Mouse (Mus musculus): ENCODE results near the gene Dpp6.

DNA sequence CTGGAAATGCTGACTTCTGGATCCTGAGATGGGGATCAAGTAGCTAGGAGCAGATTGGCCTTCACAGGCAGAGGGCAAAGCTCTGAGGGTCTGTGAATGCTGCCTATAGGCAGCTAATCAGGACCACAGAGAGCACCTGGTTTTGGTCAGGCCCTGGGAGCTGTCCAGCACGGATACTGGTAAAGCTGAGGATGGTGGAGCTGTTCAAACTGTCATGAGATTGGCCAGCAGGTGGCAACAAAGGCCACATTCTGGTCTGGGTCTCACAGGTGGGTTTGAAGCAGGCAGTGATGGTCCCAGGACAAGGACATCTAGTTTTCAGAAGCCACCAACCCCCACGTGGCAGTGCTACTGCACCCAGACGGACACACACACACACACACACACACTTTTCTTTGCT, 920.2 kb downstream of the Dpp6 start:
- TF ChIP-seq EP300 (IDR thresholded peaks at IDR 0.05; ENCODE audit: low read depth) = no peak
- TF ChIP-seq CTCF (IDR thresholded peaks at IDR 0.05; ENCODE audit: low read depth) = peak; percentile 72

Measured in liver, postnatal 0 days (tissue).